Mouse (Mus musculus): ENCODE data around the gene Ppp2ca. TPM values are rescaled to one million over a fixed set of nuclear protein-coding genes. Genes with fewer than 3 reads are reported as not detected.
"Not testable (repeated sequence)": the region's sequence is repeated elsewhere in the genome, so short reads cannot be mapped to it uniquely, and the experiment has no call there.

The Ppp2ca gene
- total and polyA plus RNA-seq, 2 experiments: 17.5 to 37.3 TPM

DNA sequence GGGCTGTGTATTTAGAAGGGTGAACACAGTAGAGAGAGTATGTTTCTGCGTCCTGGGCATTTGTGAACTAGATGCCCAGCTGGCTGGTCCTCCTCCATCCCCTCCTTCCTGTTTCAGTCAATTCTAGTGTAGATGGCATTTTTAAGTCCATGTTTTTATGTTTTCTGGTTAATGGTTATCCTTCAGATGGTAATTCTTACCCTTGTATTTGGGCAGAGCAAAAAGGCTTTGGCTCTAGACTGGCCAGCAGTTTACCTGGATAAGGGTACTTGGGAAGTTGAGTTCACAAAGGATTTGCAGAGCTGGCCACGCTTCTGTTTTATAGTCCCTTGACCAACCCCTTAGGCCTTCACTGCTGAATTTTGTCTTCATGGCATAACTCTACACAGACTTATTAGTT is 7.6 kb downstream of the Ppp2ca start:
- no peak for DNase-seq (ENCODE audit: extremely low read depth, low read depth, low spot score)
- no peak overlapping the region for H3K4me3 ChIP-seq (ENCODE audit: insufficient read depth, low read depth, low read length)
- TF ChIP-seq CTCF (IDR thresholded peaks at IDR 0.05; ENCODE audit: low read depth, low read length) (no peak), POLR2A (IDR thresholded peaks at IDR 0.05; ENCODE audit: extremely low read depth, insufficient read depth, low read length) (no peak)
- H3K9ac ChIP-seq (ENCODE audit: low read depth, low read length): no peak overlapping the region
- WGBS: 59% methylated on average over 2 of the region's 2 CpGs
- peaks cover 47% of the 10 kb centered on the region; the same call in 1 of the 2 replicates for H3K79me2 ChIP-seq (ENCODE audit: control insufficient read depth, insufficient read depth, low read length)
- H3K27ac ChIP-seq (replicated peaks; ENCODE audit: insufficient read depth, low read depth, low read length): no peak overlapping the region
- H3K27me3 ChIP-seq (ENCODE audit: control insufficient read depth, insufficient read depth, low read length): no peaks in the 10 kb centered on the region
- H3K36me3 ChIP-seq (ENCODE audit: control insufficient read depth, insufficient read depth, low read length): no peaks in the 10 kb centered on the region
- peaks cover 38% of the 10 kb centered on the region for H3K4me1 ChIP-seq (ENCODE audit: control insufficient read depth, insufficient read depth, low read length)

DNA sequence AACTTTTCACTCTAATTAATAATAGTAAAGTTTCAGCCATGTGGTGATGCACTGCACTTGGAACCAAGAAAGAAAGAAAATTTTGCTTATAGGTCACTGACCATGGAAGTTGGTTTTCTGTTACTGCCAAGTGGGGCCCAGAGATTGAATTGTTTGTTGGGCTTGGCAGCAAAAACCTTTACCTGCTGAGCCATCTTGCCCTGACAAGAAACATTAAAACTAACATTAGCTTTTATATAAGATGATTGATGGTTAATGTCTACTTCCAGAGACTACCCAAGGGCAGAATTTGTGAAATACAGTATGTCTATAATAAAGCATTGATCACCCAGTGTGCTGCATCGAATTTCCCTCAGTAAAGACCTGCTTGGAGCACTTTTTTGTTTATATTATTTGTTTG is 8.0 kb downstream of the Ppp2ca start:
- no peak overlapping the region for H3K27ac ChIP-seq (replicated peaks; ENCODE audit: insufficient read depth, low read depth, low read length)
- peaks cover 44% of the 10 kb centered on the region; the same call in 1 of the 2 replicates for H3K79me2 ChIP-seq (ENCODE audit: control insufficient read depth, insufficient read depth, low read length)
- no peak overlapping the region for H3K4me3 ChIP-seq (ENCODE audit: insufficient read depth, low read depth, low read length)
- no peaks in the 10 kb centered on the region for H3K27me3 ChIP-seq (ENCODE audit: control insufficient read depth, insufficient read depth, low read length)
- H3K4me1 ChIP-seq (ENCODE audit: control insufficient read depth, insufficient read depth, low read length): peaks cover 36% of the 10 kb centered on the region
- no peak overlapping the region for H3K9ac ChIP-seq (ENCODE audit: low read depth, low read length)
- no peak for DNase-seq (ENCODE audit: extremely low read depth, low read depth, low spot score)
- no peak for TF ChIP-seq POLR2A (IDR thresholded peaks at IDR 0.05; ENCODE audit: extremely low read depth, insufficient read depth, low read length)
- TF ChIP-seq CTCF (IDR thresholded peaks at IDR 0.05; ENCODE audit: low read depth, low read length): no peak
- 26% methylated on average over 1 of the region's 1 CpGs for WGBS
- no peaks in the 10 kb centered on the region for H3K36me3 ChIP-seq (ENCODE audit: control insufficient read depth, insufficient read depth, low read length)

DNA sequence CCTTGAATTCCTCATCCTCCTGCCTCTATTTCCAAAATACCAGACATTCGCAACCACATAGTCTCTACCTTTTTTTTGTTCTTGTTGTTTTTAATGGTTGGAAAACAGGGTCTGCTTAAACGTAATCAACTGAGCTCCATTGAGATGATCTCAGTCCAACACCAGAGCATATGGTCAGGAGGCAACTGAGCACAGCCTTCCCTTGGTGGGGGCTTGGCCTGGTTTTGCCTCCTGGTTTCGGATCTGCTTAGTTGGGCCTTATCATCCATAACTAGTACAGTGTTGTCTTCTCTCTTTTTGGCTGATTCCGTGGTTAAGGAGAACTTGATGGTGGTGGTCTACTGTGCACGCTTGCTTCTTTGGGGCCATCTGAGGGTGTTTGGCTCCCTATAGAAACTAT is 10.3 kb downstream of the Ppp2ca start:
- Histone ChIP-seq H3K4me1 (ENCODE audit: control insufficient read depth, insufficient read depth, low read length) (peaks cover 28% of the 10 kb centered on the region), H3K27ac (replicated peaks; ENCODE audit: insufficient read depth, low read depth, low read length) (no peak overlapping the region), H3K9ac (ENCODE audit: low read depth, low read length) (no peak overlapping the region), H3K79me2 (ENCODE audit: control insufficient read depth, insufficient read depth, low read length) (peaks cover 44% of the 10 kb centered on the region), H3K27me3 (ENCODE audit: control insufficient read depth, insufficient read depth, low read length) (no peaks in the 10 kb centered on the region), H3K4me3 (ENCODE audit: insufficient read depth, low read depth, low read length) (no peak overlapping the region), H3K36me3 (ENCODE audit: control insufficient read depth, insufficient read depth, low read length) (peaks cover 6% of the 10 kb centered on the region)
- TF ChIP-seq CTCF (IDR thresholded peaks at IDR 0.05; ENCODE audit: low read depth, low read length): no peak
- WGBS: 84% methylated on average over 5 of the region's 5 CpGs
- DNase-seq (ENCODE audit: extremely low read depth, low read depth, low spot score): no peak

DNA sequence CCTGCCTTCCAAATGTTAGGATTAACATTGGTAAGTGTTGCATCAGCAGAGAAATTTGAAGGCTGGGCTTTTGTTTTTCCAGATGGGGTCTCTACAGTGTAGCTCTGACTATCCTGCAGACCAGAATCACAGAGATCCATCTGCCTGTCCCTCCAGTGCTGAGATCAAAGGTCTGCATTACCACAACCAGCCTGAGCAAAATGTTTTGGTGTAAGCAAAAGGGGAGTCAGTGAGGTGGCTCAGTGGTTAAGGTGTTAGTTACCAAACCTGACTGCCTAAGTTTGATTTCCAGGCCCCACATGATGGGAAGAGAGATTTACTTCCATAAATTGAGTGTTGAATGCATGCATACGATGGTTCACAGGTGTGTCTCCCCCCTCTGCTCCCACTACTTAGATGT is 10.9 kb downstream of the Ppp2ca start:
- no peak for TF ChIP-seq CTCF (IDR thresholded peaks at IDR 0.05; ENCODE audit: low read depth, low read length)
- no peak for TF ChIP-seq POLR2A (IDR thresholded peaks at IDR 0.05; ENCODE audit: extremely low read depth, insufficient read depth, low read length)
- 66% methylated on average over 1 of the region's 1 CpGs for WGBS
- no peak for DNase-seq (ENCODE audit: extremely low read depth, low read depth, low spot score)
- no peak overlapping the region for H3K27ac ChIP-seq (replicated peaks; ENCODE audit: insufficient read depth, low read depth, low read length)
- no peak overlapping the region for H3K9ac ChIP-seq (ENCODE audit: low read depth, low read length)
- peaks cover 24% of the 10 kb centered on the region for H3K4me1 ChIP-seq (ENCODE audit: control insufficient read depth, insufficient read depth, low read length)
- peaks cover 40% of the 10 kb centered on the region for H3K79me2 ChIP-seq (ENCODE audit: control insufficient read depth, insufficient read depth, low read length)
- H3K27me3 ChIP-seq (ENCODE audit: control insufficient read depth, insufficient read depth, low read length): no peaks in the 10 kb centered on the region
- peaks cover 13% of the 10 kb centered on the region for H3K36me3 ChIP-seq (ENCODE audit: control insufficient read depth, insufficient read depth, low read length)
- H3K4me3 ChIP-seq (ENCODE audit: insufficient read depth, low read depth, low read length): no peak overlapping the region

DNA sequence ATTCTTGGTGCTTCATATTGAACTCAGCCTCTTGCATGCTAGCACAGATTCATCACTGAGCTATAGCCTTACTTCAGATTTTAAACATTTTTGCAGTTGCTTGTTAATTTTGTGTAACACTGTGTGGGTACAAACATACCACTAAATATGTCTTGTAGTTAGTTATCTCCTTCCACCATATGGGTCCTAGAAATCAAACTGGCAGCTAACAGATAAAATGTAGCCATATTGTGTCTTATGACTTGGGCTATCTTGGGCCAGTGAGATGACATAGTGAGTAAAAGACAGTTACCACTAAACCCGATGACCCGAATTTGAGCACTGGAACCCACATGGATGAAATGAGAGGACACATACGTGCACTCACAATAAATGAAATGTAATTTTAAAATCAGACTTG is 17.0 kb downstream of the Ppp2ca start:
- H3K27me3 ChIP-seq (ENCODE audit: control insufficient read depth, insufficient read depth, low read length): no peaks in the 10 kb centered on the region
- H3K36me3 ChIP-seq (ENCODE audit: control insufficient read depth, insufficient read depth, low read length): peaks cover 56% of the 10 kb centered on the region
- H3K27ac ChIP-seq (replicated peaks; ENCODE audit: insufficient read depth, low read depth, low read length): no peak overlapping the region
- H3K4me1 ChIP-seq (ENCODE audit: control insufficient read depth, insufficient read depth, low read length): peaks cover 2% of the 10 kb centered on the region; the same call in 1 of the 2 replicates
- peaks cover 16% of the 10 kb centered on the region for H3K79me2 ChIP-seq (ENCODE audit: control insufficient read depth, insufficient read depth, low read length)
- H3K4me3 ChIP-seq (ENCODE audit: insufficient read depth, low read depth, low read length): no peak overlapping the region
- 94% methylated on average over 3 of the region's 3 CpGs for WGBS
- TF ChIP-seq CTCF (IDR thresholded peaks at IDR 0.05; ENCODE audit: low read depth, low read length) (no peak), POLR2A (IDR thresholded peaks at IDR 0.05; ENCODE audit: extremely low read depth, insufficient read depth, low read length) (no peak)
- H3K9ac ChIP-seq (ENCODE audit: low read depth, low read length): no peak overlapping the region
- DNase-seq (ENCODE audit: extremely low read depth, low read depth, low spot score): no peak

DNA sequence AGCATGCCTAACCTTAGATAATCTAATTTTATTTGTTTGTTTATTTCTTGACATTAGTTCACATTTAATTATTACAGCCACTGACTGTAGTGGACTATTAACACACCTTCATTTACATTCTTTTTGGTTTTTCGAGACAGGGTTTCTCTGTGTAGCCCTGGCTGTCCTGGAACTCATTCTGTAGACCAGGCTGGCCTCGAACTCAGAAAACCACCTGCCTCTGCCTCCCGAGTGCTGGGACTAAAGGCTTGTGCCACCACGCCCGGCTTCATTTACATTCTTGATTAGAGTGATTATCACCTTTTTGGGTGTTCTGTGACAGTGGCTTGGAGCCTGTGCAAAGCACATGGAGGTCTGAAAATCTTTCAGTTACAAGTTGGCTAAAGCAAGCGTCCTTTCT is 17.6 kb downstream of the Ppp2ca start:
- not testable (repeated sequence) for DNase-seq (ENCODE audit: extremely low read depth, low read depth, low spot score); H3K27ac ChIP-seq (replicated peaks; ENCODE audit: insufficient read depth, low read depth, low read length); H3K27me3 ChIP-seq (ENCODE audit: control insufficient read depth, insufficient read depth, low read length)

More for the DNA sequence above, 17.6 kb downstream of the Ppp2ca start:
- peaks cover 14% of the 10 kb centered on the region for H3K79me2 ChIP-seq (ENCODE audit: control insufficient read depth, insufficient read depth, low read length)
- peaks cover 60% of the 10 kb centered on the region for H3K36me3 ChIP-seq (ENCODE audit: control insufficient read depth, insufficient read depth, low read length)
- WGBS: 93% methylated on average over 6 of the region's 6 CpGs
- H3K4me1 ChIP-seq (ENCODE audit: control insufficient read depth, insufficient read depth, low read length); H3K4me3 ChIP-seq (ENCODE audit: insufficient read depth, low read depth, low read length); H3K9ac ChIP-seq (ENCODE audit: low read depth, low read length): not testable (repeated sequence)

Data from liver, adult 2 months (tissue).